Mouse (Mus musculus): ENCODE results near the gene Sox1. TPM values are rescaled to one million over a fixed set of nuclear protein-coding genes. Genes with fewer than 3 reads are reported as not detected.

The Sox1 gene
- polyA plus RNA-seq, 1 experiment from 2014 or later = not detected

- no peak for ATAC-seq (replicated peaks; ENCODE audit: extremely low read depth, insufficient read depth, low FRiP score)
- 56% methylated on average over 3 of the region's 3 CpGs for WGBS
- no peak overlapping the region for H3K4me2 ChIP-seq (ENCODE audit: low read depth, low read length)
Measured at GRCm38 (mm10) chr8:12381111-12381510, 14.0 kb upstream of the Sox1 start.

GRCm38 (mm10) chr8:12382707-12383561 lies 12.2 kb upstream of the Sox1 start:
- WGBS = 6% methylated on average over 21 of the region's 21 CpGs

More at GRCm38 (mm10) chr8:12381111-12381510, 14.0 kb upstream of the Sox1 start:
- H3K27ac ChIP-seq (ENCODE audit: low read length) = no peak overlapping the region
- H3K4me1 ChIP-seq (ENCODE audit: control insufficient read depth, insufficient read depth, low read length) = peaks cover 9% of the 10 kb centered on the region
- H3K9me3 ChIP-seq (replicated peaks; ENCODE audit: control insufficient read depth, low read length) = no peaks in the 10 kb centered on the region
- peaks cover 64% of the 10 kb centered on the region for H3K27me3 ChIP-seq (ENCODE audit: control insufficient read depth, insufficient read depth, low read length)
- no peak overlapping the region for H3K9ac ChIP-seq (ENCODE audit: low read length)
- no peak overlapping the region for H3K4me3 ChIP-seq (ENCODE audit: low read length)
- no peaks in the 10 kb centered on the region for H3K36me3 ChIP-seq (ENCODE audit: control insufficient read depth, insufficient read depth)

GRCm38 (mm10) chr8:12383979-12384890 lies 10.9 kb upstream of the Sox1 start:
- H3K4me1 ChIP-seq (ENCODE audit: control insufficient read depth, insufficient read depth, low read length) = peaks cover 11% of the 10 kb centered on the region
- WGBS = 2% methylated on average over 34 of the region's 34 CpGs
- H3K9me3 ChIP-seq (replicated peaks; ENCODE audit: control insufficient read depth, low read length) = no peaks in the 10 kb centered on the region
- H3K4me3 ChIP-seq (ENCODE audit: low read length) = peak overlapping the region; percentile 39
- H3K4me2 ChIP-seq (ENCODE audit: low read depth, low read length) = peak overlapping the region; percentile 54
- no peak overlapping the region for H3K9ac ChIP-seq (ENCODE audit: low read length)
- ATAC-seq (replicated peaks; ENCODE audit: extremely low read depth, insufficient read depth, low FRiP score) = no peak
- H3K36me3 ChIP-seq (ENCODE audit: control insufficient read depth, insufficient read depth) = no peaks in the 10 kb centered on the region
- H3K27me3 ChIP-seq (ENCODE audit: control insufficient read depth, insufficient read depth, low read length) = peaks cover 92% of the 10 kb centered on the region
- no peak overlapping the region for H3K27ac ChIP-seq (ENCODE audit: low read length)

More at GRCm38 (mm10) chr8:12382707-12383561, 12.2 kb upstream of the Sox1 start:
- H3K9ac ChIP-seq (ENCODE audit: low read length) = no peak overlapping the region
- no peaks in the 10 kb centered on the region for H3K36me3 ChIP-seq (ENCODE audit: control insufficient read depth, insufficient read depth)
- H3K4me2 ChIP-seq (ENCODE audit: low read depth, low read length) = no peak overlapping the region
- no peak overlapping the region for H3K27ac ChIP-seq (ENCODE audit: low read length)
- no peaks in the 10 kb centered on the region for H3K9me3 ChIP-seq (replicated peaks; ENCODE audit: control insufficient read depth, low read length)
- peaks cover 11% of the 10 kb centered on the region for H3K4me1 ChIP-seq (ENCODE audit: control insufficient read depth, insufficient read depth, low read length)
- ATAC-seq (replicated peaks; ENCODE audit: extremely low read depth, insufficient read depth, low FRiP score) = no peak
- no peak overlapping the region for H3K4me3 ChIP-seq (ENCODE audit: low read length)
- H3K27me3 ChIP-seq (ENCODE audit: control insufficient read depth, insufficient read depth, low read length) = peaks cover 82% of the 10 kb centered on the region

DNA sequence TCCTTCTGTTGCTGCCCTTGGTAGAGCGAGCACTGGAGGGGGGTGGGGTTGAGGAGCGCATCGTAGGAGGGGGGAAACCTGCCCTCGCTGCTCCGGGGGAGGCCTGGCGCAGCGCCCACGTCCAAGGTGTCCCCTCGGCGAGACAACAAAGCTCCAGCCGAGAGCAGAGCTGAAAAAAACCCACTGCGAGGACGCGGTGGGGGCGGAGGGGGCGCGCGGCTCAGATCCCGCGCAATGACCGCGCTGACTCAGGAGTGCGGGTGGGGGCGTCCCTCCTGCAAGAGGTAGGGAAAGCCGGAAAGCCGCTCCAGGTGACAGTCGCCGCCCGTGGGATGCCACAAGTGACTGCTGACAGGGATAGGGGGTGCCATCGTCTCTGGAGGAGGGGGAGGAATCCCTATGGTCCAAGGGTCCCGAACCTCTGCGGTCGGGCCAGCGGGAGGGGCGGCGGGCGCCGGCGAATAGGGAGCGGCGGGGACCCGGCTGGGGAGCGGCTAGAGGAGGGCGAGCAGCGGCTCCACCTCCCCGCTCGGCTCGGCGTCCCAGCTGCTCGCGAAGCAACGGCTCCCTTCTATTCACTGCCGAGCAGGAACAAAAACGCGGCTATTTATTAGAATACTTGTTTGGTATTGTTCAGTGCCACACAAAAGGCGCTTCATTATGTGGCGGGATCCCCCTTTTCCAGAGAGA lies 10.0 kb upstream of the Sox1 start:
- no peaks in the 10 kb centered on the region for H3K9me3 ChIP-seq (replicated peaks; ENCODE audit: control insufficient read depth, low read length)
- H3K4me2 ChIP-seq (ENCODE audit: low read depth, low read length) = peak overlapping the region; percentile 54
- WGBS = under 1% methylated on average over 57 of the region's 57 CpGs
- peak overlapping the region; percentile 39 for H3K4me3 ChIP-seq (ENCODE audit: low read length)
- ATAC-seq (replicated peaks; ENCODE audit: extremely low read depth, insufficient read depth, low FRiP score) = no peak
- no peak overlapping the region for H3K27ac ChIP-seq (ENCODE audit: low read length)
- H3K9ac ChIP-seq (ENCODE audit: low read length) = no peak overlapping the region
- peaks cover 11% of the 10 kb centered on the region for H3K4me1 ChIP-seq (ENCODE audit: control insufficient read depth, insufficient read depth, low read length)
- H3K27me3 ChIP-seq (ENCODE audit: control insufficient read depth, insufficient read depth, low read length) = peaks cover 91% of the 10 kb centered on the region
- H3K36me3 ChIP-seq (ENCODE audit: control insufficient read depth, insufficient read depth) = no peaks in the 10 kb centered on the region

DNA sequence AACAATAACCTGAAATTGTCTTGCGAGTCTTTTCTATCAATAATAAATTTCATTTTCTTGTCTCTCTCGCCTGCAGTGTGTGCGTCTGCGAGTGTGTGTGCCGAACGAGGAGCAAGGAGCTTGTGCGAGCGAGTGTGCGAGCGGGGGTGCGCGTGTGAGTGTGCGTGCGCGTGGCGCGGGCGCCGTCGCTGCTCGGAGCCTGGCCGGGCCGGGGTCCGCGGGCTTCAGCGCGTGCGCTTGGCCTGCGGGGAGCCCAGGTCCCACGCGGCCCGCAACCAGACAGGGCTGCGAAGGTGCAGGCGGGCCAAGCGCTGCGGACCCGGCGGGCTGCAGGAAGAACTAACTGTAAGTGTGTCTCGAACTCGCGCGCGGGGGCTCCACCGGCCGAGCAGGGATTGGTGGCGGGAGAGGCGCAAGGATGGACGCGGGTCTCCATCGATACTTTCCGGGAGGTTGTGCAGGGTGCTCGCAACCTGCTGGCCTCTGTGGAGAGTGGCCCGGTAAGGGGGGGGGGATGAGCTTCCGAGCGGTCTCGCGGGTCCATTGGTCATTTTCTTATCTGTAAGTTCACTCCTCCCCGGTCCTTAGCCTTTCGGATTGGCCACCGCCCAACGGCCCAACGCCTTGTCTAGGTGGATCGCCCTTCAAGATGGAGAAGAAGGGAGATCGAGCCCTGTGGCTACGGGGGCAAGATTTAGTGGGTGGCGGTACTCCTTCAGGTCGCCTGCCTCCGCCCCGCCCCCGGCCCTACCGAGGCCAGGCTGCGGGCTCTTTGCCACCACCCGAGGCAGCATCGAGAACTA lies 9.2 kb upstream of the Sox1 start:
- WGBS = under 1% methylated on average over 73 of the region's 74 CpGs
- Histone ChIP-seq H3K9me3 (replicated peaks; ENCODE audit: control insufficient read depth, low read length) (no peaks in the 10 kb centered on the region), H3K27me3 (ENCODE audit: control insufficient read depth, insufficient read depth, low read length) (peaks cover 89% of the 10 kb centered on the region), H3K4me1 (ENCODE audit: control insufficient read depth, insufficient read depth, low read length) (peaks cover 11% of the 10 kb centered on the region), H3K27ac (ENCODE audit: low read length) (no peak overlapping the region), H3K9ac (ENCODE audit: low read length) (no peak overlapping the region), H3K36me3 (ENCODE audit: control insufficient read depth, insufficient read depth) (no peaks in the 10 kb centered on the region), H3K4me3 (ENCODE audit: low read length) (peak overlapping the region; percentile 39), H3K4me2 (ENCODE audit: low read depth, low read length) (peak overlapping the region; percentile 54)
- ATAC-seq (replicated peaks; ENCODE audit: extremely low read depth, insufficient read depth, low FRiP score) = no peak

GRCm38 (mm10) chr8:12386530-12387222 lies 8.4 kb upstream of the Sox1 start:
- H3K36me3 ChIP-seq (ENCODE audit: control insufficient read depth, insufficient read depth) = no peaks in the 10 kb centered on the region
- H3K9me3 ChIP-seq (replicated peaks; ENCODE audit: control insufficient read depth, low read length) = no peaks in the 10 kb centered on the region
- H3K27ac ChIP-seq (ENCODE audit: low read length) = no peak overlapping the region
- H3K4me3 ChIP-seq (ENCODE audit: low read length) = no peak overlapping the region
- WGBS = under 1% methylated on average over 32 of the region's 32 CpGs
- H3K4me1 ChIP-seq (ENCODE audit: control insufficient read depth, insufficient read depth, low read length) = peaks cover 11% of the 10 kb centered on the region
- no peak overlapping the region for H3K4me2 ChIP-seq (ENCODE audit: low read depth, low read length)
- no peak for ATAC-seq (replicated peaks; ENCODE audit: extremely low read depth, insufficient read depth, low FRiP score)
- peaks cover 89% of the 10 kb centered on the region for H3K27me3 ChIP-seq (ENCODE audit: control insufficient read depth, insufficient read depth, low read length)
- H3K9ac ChIP-seq (ENCODE audit: low read length) = no peak overlapping the region

GRCm38 (mm10) chr8:12387223-12387860 lies 7.8 kb upstream of the Sox1 start:
- H3K4me2 ChIP-seq (ENCODE audit: low read depth, low read length) = no peak overlapping the region
- WGBS = 1% methylated on average over 13 of the region's 13 CpGs
- H3K36me3 ChIP-seq (ENCODE audit: control insufficient read depth, insufficient read depth) = no peaks in the 10 kb centered on the region
- H3K4me1 ChIP-seq (ENCODE audit: control insufficient read depth, insufficient read depth, low read length) = peaks cover 11% of the 10 kb centered on the region
- ATAC-seq (replicated peaks; ENCODE audit: extremely low read depth, insufficient read depth, low FRiP score) = no peak
- no peaks in the 10 kb centered on the region for H3K9me3 ChIP-seq (replicated peaks; ENCODE audit: control insufficient read depth, low read length)
- H3K27me3 ChIP-seq (ENCODE audit: control insufficient read depth, insufficient read depth, low read length) = peaks cover 89% of the 10 kb centered on the region
- H3K27ac ChIP-seq (ENCODE audit: low read length) = no peak overlapping the region
- H3K9ac ChIP-seq (ENCODE audit: low read length) = no peak overlapping the region
- no peak overlapping the region for H3K4me3 ChIP-seq (ENCODE audit: low read length)

All from heart, embryonic 16.5 days (tissue).